Mouse (Mus musculus) embryonic facial prominence, embryonic 13.5 days (tissue): Measurements from ENCODE around the gene Creb1. TPM values are rescaled to one million over a fixed set of nuclear protein-coding genes. Genes with fewer than 3 reads are reported as not detected.
A peak's percentile ranks its signal among the peaks of the same experiment; 100 is the strongest.

Experiments
- ATAC-seq: fragments of 200-750 bp; cut with Nextera tagmentation; 2 replicates; pipeline ENCODE4 v1.8.0; 2017; ENCODE audit warnings: low read depth; ENCODE audit not compliant: insufficient number of reproducible peaks, insufficient read depth, low FRiP score, low TSS enrichment
- H3K27ac ChIP-seq: fragments of 300-500 bp; sonication (generic); 2 replicates; pipeline ENCODE4 v1.5.1; 2015; ENCODE audit warnings: moderate library complexity, mild to moderate bottlenecking, inconsistent platforms
- H3K27me3 ChIP-seq: fragments of 300-500 bp; sonication (generic); 2 replicates; pipeline ENCODE4 v1.6.1; 2015; ENCODE audit warnings: mild to moderate bottlenecking, inconsistent platforms
- H3K36me3 ChIP-seq: fragments of 300-500 bp; sonication (generic); 2 replicates; pipeline ENCODE4 v1.6.1; 2015; ENCODE audit warnings: mild to moderate bottlenecking, inconsistent platforms
- H3K4me1 ChIP-seq: fragments of 300-500 bp; sonication (generic); 2 replicates; pipeline ENCODE4 v1.6.1; 2015; ENCODE audit warnings: inconsistent platforms
- H3K4me2 ChIP-seq: fragments of 300-500 bp; sonication (generic); 2 replicates; pipeline ENCODE4 v1.6.1; 2015; ENCODE audit warnings: moderate library complexity, mild to moderate bottlenecking, inconsistent platforms
- H3K4me3 ChIP-seq: fragments of 300-500 bp; sonication (generic); 2 replicates; pipeline ENCODE4 v1.5.1; 2015; ENCODE audit warnings: mild to moderate bottlenecking, inconsistent platforms
- H3K9ac ChIP-seq: fragments of 300-500 bp; sonication (generic); 2 replicates; pipeline ENCODE4 v1.6.1; 2015; ENCODE audit warnings: mild to moderate bottlenecking, inconsistent platforms
- H3K9me3 ChIP-seq: fragments of 300-500 bp; sonication (generic); 2 replicates; pipeline ENCODE4 v1.6.1; 2016; ENCODE audit warnings: inconsistent platforms
- WGBS: fragments of 180-500 bp; shearing (Covaris S2); methylation state at CpG from one replicate; pipeline ENCODE4 v1.1.7; 2015; ENCODE audit warnings: mixed read lengths; 5-methylcytosine and 5-hydroxymethylcytosine counted together
- polyA plus RNA-seq: library from polyadenylated mRNA; unstranded; fragments of >200 nt; fragmentation: Nextera tagmentation; extraction: Ambion mirVana; gene quantifications from 2 replicates; pipeline ENCODE4 v1.2.1, GENCODE M21; 2015

The Creb1 gene
- polyA plus RNA-seq, result 37.5 and 40.0 TPM in 2 replicates

DNA sequence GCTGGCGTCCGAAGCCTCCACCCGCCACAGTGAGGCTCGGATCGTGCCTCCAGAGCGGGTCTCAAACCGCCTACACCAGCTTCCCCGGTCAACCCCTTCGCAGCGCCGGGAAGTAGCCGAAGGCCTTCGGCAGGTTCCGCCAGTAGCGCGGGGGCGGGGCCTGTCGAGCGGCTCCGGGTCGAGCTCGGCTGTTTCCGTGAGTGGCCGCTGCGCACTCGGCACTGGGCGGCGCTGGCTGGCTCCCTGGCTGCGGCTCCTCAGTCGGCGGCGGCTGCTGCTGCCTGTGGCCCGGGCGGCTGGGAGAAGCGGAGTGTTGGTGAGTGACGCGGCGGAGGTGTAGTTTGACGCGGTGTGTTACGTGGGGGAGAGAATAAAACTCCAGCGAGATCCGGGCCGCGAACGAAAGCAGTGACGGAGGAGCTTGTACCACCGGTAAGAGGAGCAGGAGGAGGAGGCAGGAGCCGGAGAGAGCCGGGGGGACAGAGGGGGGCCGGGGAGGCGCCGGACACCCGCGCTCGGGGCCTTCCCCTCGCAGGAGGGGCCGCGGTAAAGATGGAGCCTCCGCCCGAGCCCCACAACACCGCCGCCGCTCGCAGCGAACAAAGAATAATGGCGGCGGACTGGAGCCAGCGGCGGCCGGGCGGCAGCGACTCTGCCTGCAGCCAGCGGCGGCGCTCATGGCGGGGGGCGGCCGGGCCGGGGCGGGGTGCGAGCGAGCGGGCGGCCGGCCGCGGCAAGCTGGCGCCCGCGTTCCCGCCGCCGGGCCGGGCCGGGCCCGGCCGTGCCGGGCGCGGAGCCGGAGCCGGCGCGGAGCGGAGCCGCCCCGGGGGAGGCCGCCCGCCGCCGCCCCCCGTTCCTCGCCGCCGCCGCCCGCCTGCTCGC lies at the start of gene Creb1:
TSS of gene Creb1 (plus strand) at position 57 of the 882 bp plus-strand sequence.
- peak within 1 kb of the TSS; percentile 87 for H3K4me2 ChIP-seq
- ATAC-seq, result peak; percentile 99
- H3K4me3 ChIP-seq, result peak within 1 kb of the TSS; percentile 95
- H3K36me3 ChIP-seq, result no peaks in the 10 kb centered on the region
- no peaks in the 10 kb centered on the region for H3K9me3 ChIP-seq
- H3K9ac ChIP-seq, result peak within 1 kb of the TSS; percentile 99
- no peaks in the 10 kb centered on the region for H3K27me3 ChIP-seq
- WGBS, result under 1% methylated on average over 72 of the region's 119 CpGs
- H3K4me1 ChIP-seq, result peaks cover 20% of the 10 kb centered on the region
- H3K27ac ChIP-seq, result peak within 1 kb of the TSS; percentile 100

- no peaks in the 10 kb centered on the region for H3K27me3 ChIP-seq
- H3K27ac ChIP-seq, result no peak overlapping the region
- H3K4me1 ChIP-seq, result no peaks in the 10 kb centered on the region
- no peak overlapping the region for H3K4me2 ChIP-seq
- WGBS, result 19% methylated on average over 4 of the region's 4 CpGs
- H3K9ac ChIP-seq, result no peak overlapping the region
- H3K36me3 ChIP-seq, result no peaks in the 10 kb centered on the region
- no peaks in the 10 kb centered on the region for H3K9me3 ChIP-seq
- ATAC-seq, result no peak
- no peak overlapping the region for H3K4me3 ChIP-seq
Measured at GRCm38 (mm10) chr1:64488521-64489029, 43.9 kb upstream of the Creb1 start.

DNA sequence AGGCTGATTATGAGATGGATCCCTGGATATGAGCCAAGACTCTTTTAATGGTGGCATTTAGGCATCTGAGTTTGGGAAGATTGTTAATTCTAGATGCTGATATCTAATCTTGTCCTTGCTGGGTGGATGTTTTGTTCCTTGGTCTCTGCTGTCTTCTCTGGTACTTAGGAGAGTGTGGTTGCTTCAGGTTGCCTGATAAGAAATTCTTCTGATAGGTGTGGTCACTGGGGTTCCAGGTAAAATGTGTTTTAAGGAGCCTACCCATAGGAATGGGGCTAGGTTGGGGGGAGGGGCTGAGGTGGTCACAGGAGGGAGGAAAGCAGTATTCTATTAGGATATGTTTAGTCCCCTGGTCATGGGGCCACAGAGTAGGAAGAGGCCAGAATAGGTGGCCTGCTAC lies 35.6 kb upstream of the Creb1 start:
- Histone ChIP-seq H3K27me3 (no peaks in the 10 kb centered on the region), H3K27ac (no peak overlapping the region), H3K9ac (no peak overlapping the region), H3K4me3 (no peak overlapping the region), H3K4me2 (no peak overlapping the region), H3K4me1 (no peaks in the 10 kb centered on the region), H3K36me3 (no peaks in the 10 kb centered on the region), H3K9me3 (no peaks in the 10 kb centered on the region)
- no peak for ATAC-seq

DNA sequence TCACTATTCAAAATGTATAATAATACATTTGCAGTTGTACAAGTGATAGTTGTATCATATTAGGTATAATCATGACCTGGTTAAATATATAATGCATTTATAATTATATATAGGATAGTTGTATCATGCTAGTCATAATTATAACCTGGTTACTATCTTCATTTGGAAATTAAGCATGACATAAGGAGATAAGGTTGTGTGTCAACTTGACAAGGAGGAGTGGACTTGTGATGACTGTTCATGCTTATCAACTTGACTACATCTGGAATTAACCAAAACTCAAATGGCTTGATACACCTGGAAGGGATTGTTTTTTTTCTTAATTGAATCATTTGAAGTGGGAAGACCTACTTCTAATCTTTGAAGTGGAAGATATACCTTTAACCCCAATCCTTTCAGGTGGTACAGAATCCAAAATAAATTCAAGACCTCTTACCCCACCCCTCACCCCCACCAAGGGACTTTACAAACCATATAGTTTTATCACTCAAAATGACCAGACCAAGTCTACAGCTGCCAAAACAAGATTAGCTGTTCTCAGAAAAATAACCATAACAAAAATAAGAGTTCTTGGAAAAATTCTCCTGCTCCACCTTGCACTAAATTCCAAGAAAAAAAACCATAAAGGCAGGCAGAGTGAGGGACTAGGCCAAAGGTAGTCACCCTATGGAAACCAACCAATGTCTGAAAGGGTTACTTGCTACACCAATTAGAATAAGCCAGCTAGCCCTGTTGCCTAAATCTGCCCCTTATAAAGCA lies 30.9 kb upstream of the Creb1 start:
- Histone ChIP-seq H3K4me3 (no peak overlapping the region), H3K36me3 (no peaks in the 10 kb centered on the region), H3K27ac (no peak overlapping the region), H3K4me2 (no peak overlapping the region), H3K4me1 (no peaks in the 10 kb centered on the region), H3K27me3 (no peaks in the 10 kb centered on the region), H3K9me3 (no peaks in the 10 kb centered on the region), H3K9ac (no peak overlapping the region)
- ATAC-seq, result no peak

DNA sequence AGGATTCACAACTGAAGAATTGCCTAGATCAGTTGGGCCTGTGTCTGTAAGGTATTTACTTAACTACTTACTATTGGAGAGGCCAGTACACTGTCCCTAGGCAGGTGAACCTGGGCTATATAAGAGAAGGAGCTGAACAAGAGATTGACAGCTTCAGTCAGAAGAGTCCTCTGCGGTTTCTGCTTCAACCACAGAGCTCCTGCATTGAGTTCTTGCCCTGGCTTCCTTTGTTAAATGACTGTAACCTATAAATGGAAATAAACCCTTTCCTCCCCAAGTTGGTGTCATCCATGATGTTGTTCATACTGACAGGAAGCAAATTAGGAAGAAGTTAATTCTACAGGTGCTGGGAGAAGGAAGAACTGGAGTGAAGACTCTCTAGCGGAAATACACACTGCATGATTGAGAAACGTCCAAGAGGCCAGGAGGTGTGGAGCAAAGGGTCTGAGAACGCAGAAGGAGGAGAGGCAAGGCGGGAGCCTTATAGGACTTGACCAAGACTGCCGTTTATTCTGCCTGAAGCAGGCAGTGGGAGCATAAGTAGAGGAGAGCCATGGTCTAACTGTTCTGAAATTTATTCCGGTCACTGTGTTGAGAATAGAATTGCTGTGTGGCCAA lies 23.9 kb upstream of the Creb1 start:
- Histone ChIP-seq H3K9me3 (no peaks in the 10 kb centered on the region), H3K36me3 (no peaks in the 10 kb centered on the region), H3K4me1 (no peaks in the 10 kb centered on the region), H3K4me3 (no peak overlapping the region), H3K27ac (no peak overlapping the region), H3K27me3 (no peaks in the 10 kb centered on the region), H3K9ac (no peak overlapping the region), H3K4me2 (no peak overlapping the region)
- WGBS, result 83% methylated on average over 7 of the region's 7 CpGs
- ATAC-seq, result no peak

DNA sequence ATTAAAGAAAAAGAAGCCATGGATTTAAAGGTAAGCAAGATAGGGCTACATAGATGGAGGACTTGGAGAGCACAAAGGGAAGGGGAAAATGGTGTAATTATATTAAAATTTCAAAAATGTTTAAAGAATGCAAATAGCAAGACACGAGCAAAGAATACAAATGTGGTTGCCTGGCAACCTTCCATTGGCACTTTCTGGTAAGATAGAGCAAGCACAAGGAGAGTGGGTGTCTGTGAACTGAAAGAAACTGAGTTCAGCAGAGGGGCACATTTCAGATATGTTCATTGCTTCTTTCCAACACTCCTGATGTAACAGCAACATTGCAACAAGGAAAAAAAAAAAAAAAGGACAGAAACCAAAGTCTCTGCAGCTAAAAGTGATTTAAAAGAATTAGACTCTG lies 22.8 kb upstream of the Creb1 start:
- Histone ChIP-seq H3K9ac (no peak overlapping the region), H3K27ac (no peak overlapping the region), H3K9me3 (no peaks in the 10 kb centered on the region), H3K36me3 (no peaks in the 10 kb centered on the region), H3K27me3 (no peaks in the 10 kb centered on the region), H3K4me3 (no peak overlapping the region), H3K4me1 (no peaks in the 10 kb centered on the region), H3K4me2 (no peak overlapping the region)
- WGBS, result 65% methylated on average over 1 of the region's 1 CpGs
- no peak for ATAC-seq

DNA sequence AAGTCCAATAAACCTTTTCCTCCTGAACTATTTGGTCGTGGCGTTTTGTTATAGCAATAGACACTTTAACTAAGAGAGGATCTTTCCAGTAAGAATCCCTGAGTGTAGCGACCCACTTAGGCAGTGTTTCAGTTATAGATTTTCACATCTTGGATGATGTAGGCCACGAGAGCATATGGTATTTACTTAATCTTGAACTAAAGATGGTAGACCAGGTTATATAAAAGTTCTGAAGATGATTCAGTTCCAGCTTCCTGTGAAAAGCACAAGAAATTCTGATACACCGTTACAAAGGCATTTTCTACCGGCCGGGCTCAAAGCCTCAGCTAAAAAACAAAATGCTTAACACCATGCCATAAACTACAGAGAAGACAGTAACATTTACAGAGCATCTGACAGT lies 18.3 kb upstream of the Creb1 start:
- H3K4me3 ChIP-seq, result no peak overlapping the region
- H3K9ac ChIP-seq, result no peak overlapping the region
- no peak for ATAC-seq
- H3K27me3 ChIP-seq, result no peaks in the 10 kb centered on the region
- 86% methylated on average over 7 of the region's 7 CpGs for WGBS
- H3K4me2 ChIP-seq, result no peak overlapping the region
- no peaks in the 10 kb centered on the region for H3K4me1 ChIP-seq
- no peak overlapping the region for H3K27ac ChIP-seq
- no peaks in the 10 kb centered on the region for H3K9me3 ChIP-seq
- no peaks in the 10 kb centered on the region for H3K36me3 ChIP-seq

DNA sequence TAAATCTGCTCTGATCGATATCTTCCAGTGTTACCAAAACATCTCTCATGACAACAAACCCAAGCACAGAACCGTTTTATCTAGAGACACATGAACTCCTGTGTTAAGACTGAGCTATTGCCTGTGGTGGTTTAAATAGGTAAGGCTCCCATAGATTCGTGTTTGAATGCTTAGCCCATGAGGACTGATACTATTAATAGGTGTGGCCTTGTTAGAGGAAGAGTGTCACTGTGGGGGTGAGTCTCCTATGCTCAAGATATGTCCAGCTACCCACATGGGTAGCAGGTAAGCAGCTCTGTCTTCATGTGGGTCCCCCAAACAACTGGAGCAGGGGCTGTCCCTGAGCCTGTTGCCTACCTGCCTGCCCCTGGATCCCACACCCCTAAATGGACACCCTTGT lies 15.9 kb upstream of the Creb1 start:
- no peaks in the 10 kb centered on the region for H3K9me3 ChIP-seq
- no peaks in the 10 kb centered on the region for H3K36me3 ChIP-seq
- H3K4me2 ChIP-seq, result no peak overlapping the region
- no peak overlapping the region for H3K27ac ChIP-seq
- H3K4me3 ChIP-seq, result no peak overlapping the region
- 76% methylated on average over 3 of the region's 3 CpGs for WGBS
- H3K4me1 ChIP-seq, result no peaks in the 10 kb centered on the region
- no peak overlapping the region for H3K9ac ChIP-seq
- H3K27me3 ChIP-seq, result no peaks in the 10 kb centered on the region
- no peak for ATAC-seq

DNA sequence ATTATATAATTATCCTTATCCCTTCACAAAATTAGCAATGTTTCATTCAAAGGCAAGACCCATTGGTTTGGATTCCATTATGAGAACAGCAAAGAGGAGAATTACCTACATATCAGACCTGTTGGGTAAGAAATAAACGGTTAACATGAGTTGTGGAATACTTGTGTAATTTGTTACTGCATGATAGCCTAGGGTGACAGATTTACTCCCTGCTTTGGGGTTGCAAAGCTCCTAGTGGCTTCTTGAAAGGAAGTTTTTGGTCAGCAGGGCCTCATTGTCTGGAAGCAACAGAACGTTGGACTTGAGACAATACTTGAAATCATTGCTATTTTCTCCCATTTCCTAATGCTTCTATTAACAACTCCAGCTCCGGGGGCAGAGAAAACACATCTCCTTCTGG lies 14.0 kb upstream of the Creb1 start:
- no peak overlapping the region for H3K27ac ChIP-seq
- no peaks in the 10 kb centered on the region for H3K9me3 ChIP-seq
- no peak for ATAC-seq
- no peaks in the 10 kb centered on the region for H3K36me3 ChIP-seq
- no peaks in the 10 kb centered on the region for H3K27me3 ChIP-seq
- no peaks in the 10 kb centered on the region for H3K4me1 ChIP-seq
- no peak overlapping the region for H3K4me3 ChIP-seq
- H3K9ac ChIP-seq, result no peak overlapping the region
- H3K4me2 ChIP-seq, result no peak overlapping the region
- WGBS, result 71% methylated on average over 3 of the region's 3 CpGs

DNA sequence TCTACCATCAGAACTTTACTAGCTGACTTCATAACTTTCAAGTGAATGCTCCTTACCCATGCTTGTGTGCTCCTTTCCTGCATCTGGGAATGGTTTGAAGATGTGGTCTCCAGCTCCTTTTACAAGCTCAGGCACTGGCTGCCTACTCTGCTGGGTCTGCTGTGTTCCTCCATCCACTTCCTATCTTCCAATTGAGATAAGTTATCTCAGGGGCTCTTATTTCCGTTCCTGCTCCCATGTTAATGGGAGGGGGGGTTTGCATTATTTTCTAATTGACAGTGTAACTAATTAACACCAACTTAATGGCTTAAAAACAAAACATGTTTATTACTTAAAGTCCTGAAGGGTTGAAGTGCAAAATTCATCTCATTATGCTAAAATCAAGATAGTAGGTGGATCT lies 13.1 kb upstream of the Creb1 start:
- 65% methylated on average over 1 of the region's 1 CpGs for WGBS

GRCm38 (mm10) chr1:64519901-64520300 lies 12.5 kb upstream of the Creb1 start:
- Histone ChIP-seq H3K4me3 (no peak overlapping the region), H3K36me3 (no peaks in the 10 kb centered on the region), H3K9ac (no peak overlapping the region), H3K4me2 (no peak overlapping the region), H3K27me3 (no peaks in the 10 kb centered on the region), H3K9me3 (no peaks in the 10 kb centered on the region), H3K27ac (no peak overlapping the region), H3K4me1 (no peaks in the 10 kb centered on the region)
- WGBS, result 55% methylated on average over 1 of the region's 1 CpGs
- ATAC-seq, result no peak

More for the DNA sequence above, 13.1 kb upstream of the Creb1 start:
- Histone ChIP-seq H3K4me1 (no peaks in the 10 kb centered on the region), H3K9me3 (no peaks in the 10 kb centered on the region), H3K36me3 (no peaks in the 10 kb centered on the region), H3K4me2 (no peak overlapping the region), H3K9ac (no peak overlapping the region), H3K27ac (no peak overlapping the region), H3K4me3 (no peak overlapping the region), H3K27me3 (no peaks in the 10 kb centered on the region)
- ATAC-seq, result no peak
